Mouse (Mus musculus) liver, embryonic 13.5 days (tissue): ENCODE measurements around the gene Nprl3. TPM values are rescaled to one million over a fixed set of nuclear protein-coding genes. Genes with fewer than 3 reads are reported as not detected.

Source experiments
- ATAC-seq: fragments of 200-750 bp; cut with Nextera tagmentation; 2 replicates; pipeline ENCODE4 v1.8.0; 2017; ENCODE audit warnings: low read depth, mild to moderate bottlenecking, moderate number of reproducible peaks, moderate library complexity
- DNase-seq: peaks from one replicate; pipeline ENCODE4 v3.0.0; 2022
- H3K27ac ChIP-seq: fragments of 300-500 bp; sonication (generic); 2 replicates; pipeline ENCODE4 v1.5.1; 2015; ENCODE audit warnings: moderate library complexity, mild to moderate bottlenecking, inconsistent platforms
- H3K27me3 ChIP-seq: fragments of 300-500 bp; sonication (generic); 2 replicates; pipeline ENCODE4 v1.6.1; 2015; ENCODE audit warnings: mild to moderate bottlenecking, inconsistent platforms
- H3K36me3 ChIP-seq: fragments of 300-500 bp; sonication (generic); 2 replicates; pipeline ENCODE4 v1.6.1; 2015; ENCODE audit warnings: mild to moderate bottlenecking, inconsistent platforms
- H3K4me1 ChIP-seq: fragments of 300-500 bp; sonication (generic); replicated peaks from 2 replicates; pipeline ENCODE4 v1.6.1; 2015; ENCODE audit warnings: inconsistent platforms
- H3K4me2 ChIP-seq: fragments of 300-500 bp; sonication (generic); 2 replicates; pipeline ENCODE4 v1.6.1; 2015; ENCODE audit warnings: inconsistent platforms, mild to moderate bottlenecking, moderate library complexity
- H3K4me3 ChIP-seq: fragments of 300-500 bp; sonication (generic); replicated peaks from 2 replicates; pipeline ENCODE4 v1.5.1; 2015; ENCODE audit warnings: mild to moderate bottlenecking, inconsistent platforms
- H3K9ac ChIP-seq: fragments of 300-500 bp; sonication (generic); 2 replicates; pipeline ENCODE4 v1.6.1; 2015; ENCODE audit warnings: mild to moderate bottlenecking, inconsistent platforms
- H3K9me3 ChIP-seq: fragments of 300-500 bp; sonication (generic); replicated peaks from 2 replicates; pipeline ENCODE4 v1.6.1; 2016; ENCODE audit warnings: inconsistent platforms
- WGBS: fragments of 180-500 bp; shearing (Covaris S2); methylation state at CpG from one replicate; pipeline ENCODE4 v1.1.7; 2015; ENCODE audit not compliant: insufficient replicate concordance; 5-methylcytosine and 5-hydroxymethylcytosine counted together
- polyA plus RNA-seq: library from polyadenylated mRNA; unstranded; fragments of >200 nt; fragmentation: Nextera tagmentation; extraction: Ambion mirVana; gene quantifications from 2 replicates; pipeline ENCODE4 v1.2.1, GENCODE M21; 2015

Nprl3 gene
- polyA plus RNA-seq, 1 experiment from 2014 or later: 27.5 TPM

GRCm38 (mm10) chr11:32223297-32223967, 44.1 kb downstream of the Nprl3 start:
- no peaks in the 10 kb centered on the region for H3K9me3 ChIP-seq
- no peak overlapping the region for H3K27ac ChIP-seq
- no peak overlapping the region for H3K9ac ChIP-seq
- WGBS: 50% methylated on average over 4 of the region's 4 CpGs
- H3K4me2 ChIP-seq: no peak overlapping the region
- no peak overlapping the region for H3K4me3 ChIP-seq
- H3K4me1 ChIP-seq: peaks cover 83% of the 10 kb centered on the region
- no peak for DNase-seq
- H3K36me3 ChIP-seq: peaks cover 6% of the 10 kb centered on the region
- no peak for ATAC-seq
- H3K27me3 ChIP-seq: peaks cover 74% of the 10 kb centered on the region

- Histone ChIP-seq H3K36me3 (no peaks in the 10 kb centered on the region), H3K27ac (no peak overlapping the region), H3K9ac (peak overlapping the region; percentile 73), H3K27me3 (peaks cover 82% of the 10 kb centered on the region), H3K4me3 (peak overlapping the region; percentile 65), H3K9me3 (no peaks in the 10 kb centered on the region), H3K4me2 (peak overlapping the region; percentile 76), H3K4me1 (peaks cover 82% of the 10 kb centered on the region)
- ATAC-seq: no peak
- DNase-seq: no peak
- 11% methylated on average over 21 of the region's 21 CpGs for WGBS
Measured at GRCm38 (mm10) chr11:32222570-32223194, 44.8 kb downstream of the Nprl3 start.

- H3K9me3 ChIP-seq: no peaks in the 10 kb centered on the region
- H3K4me1 ChIP-seq: peaks cover 82% of the 10 kb centered on the region
- H3K27ac ChIP-seq: peak within 1 kb of the TSS; percentile 34
- peak within 1 kb of the TSS; percentile 76 for H3K4me2 ChIP-seq
- peak within 1 kb of the TSS; percentile 73 for H3K9ac ChIP-seq
- H3K4me3 ChIP-seq: peak within 1 kb of the TSS; percentile 65
- WGBS: under 1% methylated on average over 70 of the region's 72 CpGs
- ATAC-seq: no peak
- no peaks in the 10 kb centered on the region for H3K36me3 ChIP-seq
- H3K27me3 ChIP-seq: peaks cover 83% of the 10 kb centered on the region
- no peak for DNase-seq
Measured at GRCm38 (mm10) chr11:32221951-32222409, 45.5 kb downstream of the Nprl3 start, which contains the start of gene Rhbdf1. Gene Rhbdf1 (minus strand): TSS chr11:32222300.

GRCm38 (mm10) chr11:32221225-32221950, 46.1 kb downstream of the Nprl3 start:
- Histone ChIP-seq H3K4me1 (peaks cover 83% of the 10 kb centered on the region), H3K27ac (peak overlapping the region; percentile 34), H3K9me3 (no peaks in the 10 kb centered on the region), H3K9ac (peak overlapping the region; percentile 73), H3K36me3 (no peaks in the 10 kb centered on the region), H3K27me3 (peaks cover 83% of the 10 kb centered on the region), H3K4me3 (peak overlapping the region; percentile 65), H3K4me2 (peak overlapping the region; percentile 76)
- DNase-seq (no peak), ATAC-seq (peak; percentile 21)
- WGBS: under 1% methylated on average over 46 of the region's 46 CpGs

- Histone ChIP-seq H3K4me3 (peak overlapping the region; percentile 65), H3K27ac (peak overlapping the region; percentile 34; the same call in 1 of the 2 replicates), H3K27me3 (peaks cover 82% of the 10 kb centered on the region), H3K36me3 (no peaks in the 10 kb centered on the region), H3K9me3 (no peaks in the 10 kb centered on the region), H3K4me2 (peak overlapping the region; percentile 76), H3K9ac (peak overlapping the region; percentile 73), H3K4me1 (peaks cover 78% of the 10 kb centered on the region)
- ATAC-seq (peak; percentile 14), DNase-seq (no peak)
- 36% methylated on average over 10 of the region's 10 CpGs for WGBS
Measured at GRCm38 (mm10) chr11:32220607-32221224, 46.8 kb downstream of the Nprl3 start.

- DNase-seq: no peak
- ATAC-seq: no peak
- 78% methylated on average over 10 of the region's 10 CpGs for WGBS
- Histone ChIP-seq H3K9ac (no peak overlapping the region), H3K4me2 (no peak overlapping the region), H3K4me1 (peaks cover 64% of the 10 kb centered on the region), H3K27ac (no peak overlapping the region), H3K4me3 (no peak overlapping the region), H3K9me3 (no peaks in the 10 kb centered on the region), H3K36me3 (no peaks in the 10 kb centered on the region), H3K27me3 (peaks cover 68% of the 10 kb centered on the region)
Measured at GRCm38 (mm10) chr11:32219287-32219686, 48.2 kb downstream of the Nprl3 start.

GRCm38 (mm10) chr11:32218501-32219050, 48.9 kb downstream of the Nprl3 start:
- Histone ChIP-seq H3K9me3 (no peaks in the 10 kb centered on the region), H3K4me3 (no peak overlapping the region), H3K36me3 (0 out of 2 replicates have a peak, but pooled peaks cover 5% of the 10 kb centered on the region), H3K27me3 (peaks cover 61% of the 10 kb centered on the region), H3K4me1 (peaks cover 58% of the 10 kb centered on the region), H3K4me2 (no peak overlapping the region), H3K27ac (no peak overlapping the region), H3K9ac (peak overlapping the region; percentile 41; the same call in 1 of the 2 replicates)
- DNase-seq: no peak
- WGBS: 66% methylated on average over 6 of the region's 6 CpGs
- ATAC-seq: no peak

- H3K4me2 ChIP-seq: no peak overlapping the region
- peaks cover 43% of the 10 kb centered on the region for H3K27me3 ChIP-seq
- H3K27ac ChIP-seq: peak overlapping the region; percentile 22; the same call in 1 of the 2 replicates
- H3K4me3 ChIP-seq: no peak overlapping the region
- peak; percentile 71 for DNase-seq
- H3K4me1 ChIP-seq: peaks cover 42% of the 10 kb centered on the region
- H3K9me3 ChIP-seq: no peaks in the 10 kb centered on the region
- H3K9ac ChIP-seq: peak overlapping the region; percentile 41; the same call in 1 of the 2 replicates
- H3K36me3 ChIP-seq: peaks cover 10% of the 10 kb centered on the region
- WGBS: 21% methylated on average over 8 of the region's 8 CpGs
- ATAC-seq: peak; percentile 48; the same call in 1 of the 2 replicates
Measured at GRCm38 (mm10) chr11:32216851-32217250, 50.7 kb downstream of the Nprl3 start.

GRCm38 (mm10) chr11:32215372-32216162, 51.9 kb downstream of the Nprl3 start:
- Histone ChIP-seq H3K4me1 (peaks cover 29% of the 10 kb centered on the region), H3K27ac (no peak overlapping the region; the same call in 1 of the 2 replicates), H3K4me2 (no peak overlapping the region), H3K9me3 (no peaks in the 10 kb centered on the region), H3K4me3 (no peak overlapping the region), H3K36me3 (peaks cover 19% of the 10 kb centered on the region), H3K27me3 (peaks cover 31% of the 10 kb centered on the region), H3K9ac (no peak overlapping the region)
- DNase-seq (no peak), ATAC-seq (no peak)
- 81% methylated on average over 18 of the region's 18 CpGs for WGBS

GRCm38 (mm10) chr11:32210623-32211022, 56.9 kb downstream of the Nprl3 start:
- no peak for ATAC-seq
- H3K36me3 ChIP-seq: peaks cover 60% of the 10 kb centered on the region

More at GRCm38 (mm10) chr11:32210623-32211022, 56.9 kb downstream of the Nprl3 start:
- H3K4me2 ChIP-seq: no peak overlapping the region
- H3K4me1 ChIP-seq: peaks cover 16% of the 10 kb centered on the region
- 88% methylated on average over 9 of the region's 9 CpGs for WGBS
- no peak for DNase-seq
- H3K4me3 ChIP-seq: no peak overlapping the region
- no peaks in the 10 kb centered on the region for H3K27me3 ChIP-seq
- no peaks in the 10 kb centered on the region for H3K9me3 ChIP-seq
- H3K9ac ChIP-seq: no peak overlapping the region
- no peak overlapping the region for H3K27ac ChIP-seq
